Mouse (Mus musculus) cortical plate, adult 2 months (tissue): ENCODE data around the gene Slx1b. TPM values are rescaled to one million over a fixed set of nuclear protein-coding genes. Genes with fewer than 3 reads are reported as not detected.
"Not testable (repeated sequence)": the region's sequence is repeated elsewhere in the genome, so short reads cannot be mapped to it uniquely, and the experiment has no call there.

Source experiments
- H3K27ac ChIP-seq: fragments of 200-500 bp; 2 replicates; pipeline ENCODE4 v1.5.1; 2012; ENCODE audit warnings: low read length, control low read depth, inconsistent platforms; ENCODE audit not compliant: insufficient read depth
- H3K4me1 ChIP-seq: fragments of 200-500 bp; 2 replicates; pipeline ENCODE4 v1.6.1; 2011; ENCODE audit warnings: low read length; ENCODE audit not compliant: control insufficient read depth, insufficient read depth
- H3K4me3 ChIP-seq: fragments of 200-500 bp; 2 replicates; pipeline ENCODE4 v1.5.1; 2011; ENCODE audit warnings: mild to moderate bottlenecking, low read length, control low read depth; ENCODE audit not compliant: insufficient read depth
- CTCF ChIP-seq: fragments of 200-500 bp; IDR thresholded peaks from 2 replicates; pipeline ENCODE4 v1.5.1; 2011; ENCODE audit warnings: mild to moderate bottlenecking, control low read depth, low read length; ENCODE audit not compliant: insufficient read depth; ENCODE audit errors: extremely low read depth
- POLR2A ChIP-seq: fragments of 200-500 bp; IDR thresholded peaks from 2 replicates; pipeline ENCODE4 v1.6.1; 2011; ENCODE audit warnings: mild to moderate bottlenecking, low read length, control low read depth; ENCODE audit not compliant: insufficient read depth; ENCODE audit errors: extremely low read depth
- polyA plus RNA-seq: library from polyadenylated mRNA; depleted of rRNA; stranded (reverse); fragments of >200 nt; gene quantifications from 2 replicates; pipeline ENCODE4 v1.2.3, GENCODE M21; 2012

Slx1b gene
- polyA plus RNA-seq, 1 experiment, result 31.2 TPM

GRCm38 (mm10) chr7:126696303-126696702 lies 719 bp upstream of the Slx1b start:
- Histone ChIP-seq H3K27ac (no peak overlapping the region), H3K4me3 (peak overlapping the region; percentile 74), H3K4me1 (peaks cover 10% of the 10 kb centered on the region; the same call in 1 of the 2 replicates)
- 0 out of 2 replicates have a peak, but pooled peaks have one; percentile 8 for TF ChIP-seq POLR2A
- TF ChIP-seq CTCF, result no peak

GRCm38 (mm10) chr7:126695210-126695611 lies 373 bp downstream of the Slx1b start, which contains the start of gene Bola2:
Bola2 (plus strand) TSS chr7:126695401.
- peaks cover 6% of the 10 kb centered on the region; the same call in 1 of the 2 replicates for H3K4me1 ChIP-seq
- H3K4me3 ChIP-seq, result peak within 1 kb of the TSS; percentile 74
- 0 out of 2 replicates have a peak, but pooled peaks have one; percentile 3 for TF ChIP-seq POLR2A
- no peak for TF ChIP-seq CTCF
- H3K27ac ChIP-seq, result peak within 1 kb of the TSS; percentile 76

DNA sequence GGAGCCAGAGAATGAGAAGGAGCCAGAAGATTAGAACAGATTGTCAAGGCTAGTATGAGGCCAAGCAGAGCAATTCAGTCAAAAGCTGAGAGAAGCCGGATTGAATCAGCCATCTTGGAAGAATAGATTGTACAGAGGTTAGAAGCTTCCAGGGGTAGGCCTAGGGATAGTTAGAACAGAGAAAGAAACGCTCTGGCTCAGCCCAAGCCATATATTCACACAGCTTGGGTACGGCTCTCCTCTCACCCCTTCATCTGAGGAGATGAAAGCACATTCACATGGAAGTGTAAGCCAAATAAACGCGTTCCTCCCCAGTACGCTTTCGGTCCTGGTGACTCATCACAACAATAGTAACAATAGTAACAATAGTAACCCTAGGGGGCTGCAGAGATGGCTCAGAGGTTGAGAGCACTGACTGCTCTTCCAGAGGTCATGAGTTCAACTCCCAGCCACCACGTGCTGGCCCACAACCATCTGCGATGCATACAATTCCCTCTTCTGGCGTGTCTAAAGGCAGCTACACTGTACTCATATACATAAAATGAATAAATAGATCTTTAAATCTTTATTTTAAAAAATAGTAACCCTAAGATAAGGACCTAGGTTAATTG lies 1.0 kb downstream of the Slx1b start:
- TF ChIP-seq POLR2A (no peak), CTCF (no peak)
- Histone ChIP-seq H3K4me3 (peak overlapping the region; percentile 74), H3K27ac (no peak overlapping the region), H3K4me1 (peaks cover 6% of the 10 kb centered on the region; the same call in 1 of the 2 replicates)

GRCm38 (mm10) chr7:126693781-126694180 lies 1.8 kb downstream of the Slx1b start:
- Histone ChIP-seq H3K4me3 (no peak overlapping the region), H3K4me1 (peaks cover 6% of the 10 kb centered on the region; the same call in 1 of the 2 replicates), H3K27ac (no peak overlapping the region)
- TF ChIP-seq POLR2A (no peak), CTCF (no peak)

DNA sequence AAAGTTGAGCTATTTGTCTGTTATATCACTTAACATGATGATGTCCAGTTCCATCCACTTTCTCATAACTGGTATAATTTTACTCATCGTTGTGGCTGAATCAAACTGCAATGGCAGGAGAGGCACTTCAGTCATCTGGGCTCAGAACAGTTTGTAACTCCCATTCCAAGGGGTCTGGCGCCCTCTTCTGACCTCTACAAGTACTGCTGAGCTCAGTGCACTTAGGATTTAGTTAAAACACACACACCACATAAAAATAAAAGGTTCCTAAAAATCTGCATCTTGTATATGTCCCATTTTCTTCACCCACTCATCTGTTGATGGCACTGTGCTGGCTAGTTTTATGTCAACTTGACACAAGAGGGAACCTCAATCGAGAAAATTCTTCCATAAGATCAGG lies 2.3 kb downstream of the Slx1b start:
- Histone ChIP-seq H3K27ac (no peak overlapping the region), H3K4me3 (no peak overlapping the region), H3K4me1 (peaks cover 6% of the 10 kb centered on the region; the same call in 1 of the 2 replicates)
- TF ChIP-seq POLR2A, result no peak
- TF ChIP-seq CTCF, result peak; percentile 92

DNA sequence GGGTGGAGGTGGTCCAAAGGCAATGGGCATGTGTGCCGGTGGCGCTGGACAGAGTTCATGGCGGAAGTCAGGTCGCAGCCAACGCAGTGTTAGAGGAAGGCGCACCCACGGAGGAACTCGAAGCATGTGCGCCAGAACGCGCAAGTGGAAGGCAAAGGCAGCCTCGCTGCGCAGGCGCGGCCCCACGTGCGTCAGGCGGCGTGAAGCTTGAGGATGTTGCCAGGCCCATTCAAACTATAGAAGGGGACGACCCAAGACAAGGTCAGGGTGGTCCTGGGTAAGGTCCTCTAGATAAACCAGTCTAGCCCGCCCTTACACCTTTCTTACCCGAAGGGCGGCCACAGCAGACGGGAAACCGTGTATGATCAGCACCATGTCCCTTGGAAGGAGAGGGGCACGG lies 3.2 kb downstream of the Slx1b start:
- Histone ChIP-seq H3K4me1 (peaks cover 6% of the 10 kb centered on the region; the same call in 1 of the 2 replicates), H3K27ac (no peak overlapping the region), H3K4me3 (no peak overlapping the region)
- TF ChIP-seq CTCF (no peak), POLR2A (no peak)

DNA sequence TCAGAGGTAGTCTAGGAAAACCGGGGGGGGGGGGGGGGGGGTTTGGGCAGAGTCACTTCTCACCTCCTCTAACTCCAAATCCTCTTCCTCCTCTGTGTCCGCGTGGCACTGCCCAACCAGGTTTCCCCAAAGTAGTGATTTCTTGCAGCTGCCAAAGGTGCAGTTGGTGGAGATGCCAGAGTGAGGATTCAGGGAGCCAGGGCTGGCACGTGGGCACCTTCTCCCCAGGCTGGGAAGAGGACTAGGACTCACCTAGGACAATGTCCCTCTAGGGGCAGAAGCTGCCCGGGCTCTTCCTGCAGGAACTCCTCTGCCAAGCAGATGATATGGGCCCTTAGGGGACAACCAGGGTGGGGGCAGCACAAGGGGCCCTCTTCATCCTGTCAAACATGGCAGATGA lies 3.9 kb downstream of the Slx1b start:
- no peak for TF ChIP-seq CTCF
- TF ChIP-seq POLR2A, result no peak
- no peak overlapping the region for H3K4me3 ChIP-seq

DNA sequence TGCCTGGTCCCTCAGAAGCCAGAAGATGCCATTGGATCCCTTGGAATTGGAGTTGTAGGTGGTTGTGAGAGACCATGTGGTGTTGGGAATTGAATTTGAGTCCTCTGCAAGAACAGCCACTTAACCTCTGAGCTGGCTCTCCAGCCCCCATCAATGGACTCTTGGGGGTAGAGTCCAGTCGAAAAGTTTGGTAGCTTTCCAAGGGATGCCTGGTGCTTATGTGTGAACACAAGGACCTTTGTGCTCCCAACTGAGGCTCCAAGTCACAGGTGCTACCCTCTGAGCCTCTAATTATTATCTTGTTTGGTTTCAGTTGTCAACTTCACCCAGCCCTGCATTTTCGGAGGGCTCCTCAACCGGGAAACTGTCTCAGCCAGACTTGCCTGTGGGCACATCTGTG lies 4.8 kb downstream of the Slx1b start:
- H3K27ac ChIP-seq, result no peak overlapping the region
- no peak overlapping the region for H3K4me3 ChIP-seq
- TF ChIP-seq CTCF, result no peak
- no peak for TF ChIP-seq POLR2A
- peaks cover 2% of the 10 kb centered on the region; the same call in 1 of the 2 replicates for H3K4me1 ChIP-seq

More for the DNA sequence above, 3.9 kb downstream of the Slx1b start:
- Histone ChIP-seq H3K4me1 (peaks cover 3% of the 10 kb centered on the region; the same call in 1 of the 2 replicates), H3K27ac (no peak overlapping the region)

GRCm38 (mm10) chr7:126689021-126689420 lies 6.6 kb downstream of the Slx1b start:
- H3K4me3 ChIP-seq, result no peak overlapping the region
- no peak overlapping the region for H3K27ac ChIP-seq
- H3K4me1 ChIP-seq, result no peaks in the 10 kb centered on the region; the same call in 1 of the 2 replicates
- TF ChIP-seq POLR2A (no peak), CTCF (no peak)

DNA sequence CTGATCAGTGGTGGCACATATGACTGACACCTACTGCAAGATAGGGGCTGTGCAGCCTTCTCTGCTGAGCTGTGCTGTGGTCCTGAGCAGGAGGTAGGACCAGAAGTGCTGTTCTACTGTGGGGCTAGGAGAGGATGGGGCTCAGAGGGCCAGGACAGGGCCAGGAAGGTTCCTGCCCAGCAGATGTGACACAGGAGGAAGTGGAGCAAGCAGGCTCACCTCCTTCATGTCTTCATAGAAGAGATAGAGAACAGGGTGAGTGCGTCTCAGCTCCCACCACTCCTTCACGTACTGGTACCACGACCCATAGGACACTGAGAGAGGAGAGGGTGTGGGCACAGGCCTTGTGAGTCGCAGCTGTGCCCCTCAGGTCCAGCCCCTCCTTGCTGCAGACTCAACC lies 7.4 kb downstream of the Slx1b start:
- H3K27ac ChIP-seq, H3K4me3 ChIP-seq: not testable (repeated sequence)

More for the DNA sequence above, 7.4 kb downstream of the Slx1b start:
- H3K4me1 ChIP-seq, result not testable (repeated sequence)
